13 mouse cellular contexts compared by ENCODE assay signal in genomic region chr13:116311871-116312720, GRCm38 (mm10). TPM values are rescaled to one million over a fixed set of nuclear protein-coding genes. Genes with fewer than 3 reads are reported as not detected.
DNase-seq lines count a peak whose midpoint lies in the region; ATAC-seq and TF ChIP-seq lines count a peak whose summit lies in the region.
"Had no signal": no experiment of that assay in that cellular context is flagged by ENCODE, and none has a peak within 500 bp of the region (broad histone marks: within the 10 kb centered on the region; RNA-seq: fewer than 3 reads in every experiment).

No protein-coding gene starts in this region.

- H3K9me3 ChIP-seq in kidney, postnatal 0 days (replicated peaks; ENCODE audit: low read length) = no peaks in the 10 kb centered on the region
- H3K9me3 ChIP-seq in limb, embryonic 13.5 days = no peaks in the 10 kb centered on the region
- H3K9me3 ChIP-seq: embryonic facial prominence, embryonic 12.5 days; kidney, embryonic 15.5 days; midbrain, embryonic 12.5 days had no signal

- 12% methylated on average over 13 of the region's 13 CpGs for WGBS in kidney, postnatal 0 days
- 9% methylated on average over 13 of the region's 13 CpGs for WGBS in limb, embryonic 13.5 days

- H3K4me3 ChIP-seq in kidney, postnatal 0 days (replicated peaks; ENCODE audit: low read depth, low read length) = no peak overlapping the region
- no peak overlapping the region for H3K4me3 ChIP-seq in limb, embryonic 13.5 days
- H3K4me3 ChIP-seq: embryonic facial prominence, embryonic 12.5 days; kidney, embryonic 15.5 days had no signal

- no peaks in the 10 kb centered on the region; the same call in 1 of the 2 replicates for H3K4me1 ChIP-seq in kidney, postnatal 0 days (replicated peaks; ENCODE audit: insufficient read depth, low read length)
- peaks cover 7% of the 10 kb centered on the region; the same call in 1 of the 2 replicates for H3K4me1 ChIP-seq in limb, embryonic 13.5 days

- TF ChIP-seq CTCF in kidney, postnatal 0 days (IDR thresholded peaks at IDR 0.05; ENCODE audit: low read depth) = peak; percentile 58

- H3K36me3 ChIP-seq in kidney, postnatal 0 days (ENCODE audit: insufficient read depth, low read length) = no peaks in the 10 kb centered on the region
- H3K36me3 ChIP-seq in limb, embryonic 13.5 days = no peaks in the 10 kb centered on the region
- H3K36me3 ChIP-seq: embryonic facial prominence, embryonic 12.5 days; kidney, embryonic 15.5 days; midbrain, embryonic 12.5 days had no signal

- H3K27me3 ChIP-seq in kidney, postnatal 0 days (ENCODE audit: insufficient read depth, low read length) = peaks cover 73% of the 10 kb centered on the region
- H3K27me3 ChIP-seq in limb, embryonic 13.5 days = peaks cover 82% of the 10 kb centered on the region

- DNase-seq in kidney, postnatal 0 days (ENCODE audit: low spot score) = no peak
- DNase-seq in kidney, postnatal 25 days = no peak
- DNase-seq in ES-CJ7 (ENCODE audit: low read depth, low spot score) = peak; percentile 44
- DNase-seq in embryo, embryonic 10 days (ENCODE audit: low spot score) = peak; percentile 71
- no peak for DNase-seq in testis, postnatal 10 days (ENCODE audit: low spot score)
- DNase-seq in gastrocnemius, adult 8-10 months (ENCODE audit: low spot score in 2 of 2) = no peak
- DNase-seq: heart, adult 11 months; right cerebral cortex, postnatal 25 days; thymus, postnatal 25 days had no signal

- no peak overlapping the region for H3K27ac ChIP-seq in kidney, postnatal 0 days
- no peak overlapping the region for H3K27ac ChIP-seq in limb, embryonic 13.5 days
- H3K27ac ChIP-seq: embryonic facial prominence, embryonic 12.5 days; kidney, embryonic 15.5 days; midbrain, embryonic 12.5 days had no signal

- H3K9ac ChIP-seq in kidney, postnatal 0 days (ENCODE audit: low read depth, low read length) = no peak overlapping the region
- no peak overlapping the region for H3K9ac ChIP-seq in limb, embryonic 13.5 days
- H3K9ac ChIP-seq: embryonic facial prominence, embryonic 12.5 days; kidney, embryonic 15.5 days; midbrain, embryonic 12.5 days had no signal

- H3K4me2 ChIP-seq in kidney, postnatal 0 days (ENCODE audit: low read length) = no peak overlapping the region
- 0 out of 2 replicates have a peak overlapping the region, but pooled peaks have one; percentile 7 for H3K4me2 ChIP-seq in limb, embryonic 13.5 days (replicated peaks)
- H3K4me2 ChIP-seq: embryonic facial prominence, embryonic 12.5 days; kidney, embryonic 15.5 days; midbrain, embryonic 12.5 days had no signal

- ATAC-seq in kidney, postnatal 0 days (replicated peaks; ENCODE audit: low FRiP score, low read depth) = no peak
- no peak for ATAC-seq in limb, embryonic 13.5 days (ENCODE audit: low FRiP score, low read depth)

RNA-seq across cellular contexts. Expression of gene Isl1, which starts 2.6 kb away (rescaled TPM):
- 0.13 TPM in 1 of 2 replicates, not detected in the other for polyA plus RNA-seq in kidney, postnatal 0 days (2015; fragmentation: Nextera tagmentation; extraction: Ambion mirVana)
- polyA plus RNA-seq in limb, embryonic 13.5 days (2015; fragmentation: Nextera tagmentation; extraction: Ambion mirVana) = 5.1 and 6.9 TPM in 2 replicates
- under 1 TPM in 3 of 4 experiments, not detected in 1; 0.29 to 0.36 (median 0.29) TPM for total RNA-seq in gastrocnemius, adult 8-10 months (2022)

Comparison
In these comparisons a context has a peak if more than half of its experiments do, and no peak if none do; other contexts are left out.
1. DNase-seq: peak in ES-CJ7 (single experiment) and embryo, embryonic 10 days (single experiment); none in kidney, postnatal 0 days (single experiment), kidney, postnatal 25 days (0 of 2), testis, postnatal 10 days (single experiment) and gastrocnemius, adult 8-10 months (0 of 2).